Mouse (Mus musculus): ENCODE data around the gene Olfr656. TPM values are rescaled to one million over a fixed set of nuclear protein-coding genes. Genes with fewer than 3 reads are reported as not detected.

Olfr656 gene
- polyA plus RNA-seq (2016; fragmentation: Nextera tagmentation; extraction: Ambion mirVana), result not detected in 2 replicates

DNA sequence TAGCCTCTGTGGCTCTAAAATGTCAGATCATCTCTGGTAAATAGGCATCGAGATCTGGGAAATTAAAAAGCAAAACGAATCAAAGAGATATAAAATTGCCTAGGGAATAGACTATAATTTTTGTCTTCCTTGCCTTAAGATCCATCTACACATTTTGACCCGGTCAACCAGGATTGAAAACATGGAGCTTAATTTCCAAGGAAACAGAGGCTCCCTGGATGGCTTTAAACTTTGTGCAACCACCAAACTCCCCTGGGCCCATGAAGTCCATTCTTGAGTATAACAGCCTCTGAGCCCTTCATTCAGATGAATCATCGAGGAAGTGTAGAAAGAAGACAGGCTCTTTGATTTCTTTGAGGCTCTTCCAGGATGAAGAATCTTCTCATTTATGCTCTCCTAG, at the start of gene Olfr656:
Olfr656 (plus strand) TSS at position 301 of the 400 bp plus-strand sequence.
- no peak within 1 kb of the TSS for H3K27ac ChIP-seq
- no peak for ATAC-seq (ENCODE audit: low FRiP score, low read depth)
- H3K4me3 ChIP-seq, result no peak within 1 kb of the TSS
- no peaks in the 10 kb centered on the region for H3K36me3 ChIP-seq
- WGBS, result 87% methylated on average over 4 of the region's 4 CpGs
- no peaks in the 10 kb centered on the region for H3K4me1 ChIP-seq
- no peak within 1 kb of the TSS for H3K9ac ChIP-seq
- no peaks in the 10 kb centered on the region for H3K9me3 ChIP-seq
- H3K4me2 ChIP-seq (replicated peaks), result no peak within 1 kb of the TSS
- H3K27me3 ChIP-seq (replicated peaks), result no peaks in the 10 kb centered on the region

DNA sequence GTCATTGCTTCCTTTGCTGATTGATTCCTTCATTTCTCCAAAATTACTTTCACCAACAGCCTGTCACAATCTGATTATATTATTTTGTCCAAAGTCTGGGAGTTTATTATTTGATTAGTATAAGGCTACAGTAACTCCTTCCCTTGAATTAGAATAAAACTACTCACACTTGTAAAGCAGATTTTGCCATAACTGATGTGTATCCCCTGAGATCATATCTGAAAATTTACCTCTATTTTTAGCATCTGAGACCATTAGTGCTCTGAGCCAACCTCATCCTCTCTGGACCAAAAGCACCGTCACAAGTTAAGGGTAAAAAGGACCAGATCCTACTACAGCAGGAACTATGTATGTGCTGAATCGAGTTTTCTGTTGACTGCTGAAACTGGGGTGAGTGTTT, 36.7 kb upstream of the Olfr656 start, which contains the start of gene Olfr653:
Olfr653 (plus strand) TSS at position 301 of the 400 bp plus-strand sequence.
- no peaks in the 10 kb centered on the region for H3K27me3 ChIP-seq (replicated peaks)

DNA sequence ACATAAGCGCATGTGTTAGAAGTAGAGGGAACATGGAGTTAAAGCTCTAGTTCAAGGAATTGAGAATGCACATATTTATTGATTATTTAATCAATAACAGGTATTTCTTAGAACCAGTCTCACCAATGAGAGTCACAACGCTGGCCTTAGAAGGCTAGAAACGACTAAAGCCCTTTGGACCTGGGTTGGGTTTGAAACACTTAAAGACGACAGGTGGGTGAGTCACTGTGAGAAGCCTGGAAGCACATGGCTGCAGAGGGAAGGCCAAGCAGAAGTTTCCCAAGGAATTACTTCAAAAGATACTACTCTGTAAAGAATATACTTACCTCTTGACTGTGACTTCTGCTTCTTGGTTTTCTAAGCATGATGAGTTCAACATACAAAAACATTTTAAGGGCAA, 32.9 kb upstream of the Olfr656 start:
- Histone ChIP-seq H3K4me2 (replicated peaks) (no peak overlapping the region), H3K9me3 (no peaks in the 10 kb centered on the region), H3K4me1 (no peaks in the 10 kb centered on the region), H3K9ac (no peak overlapping the region), H3K27ac (no peak overlapping the region), H3K4me3 (no peak overlapping the region), H3K36me3 (no peaks in the 10 kb centered on the region), H3K27me3 (replicated peaks) (no peaks in the 10 kb centered on the region)
- no peak for ATAC-seq (ENCODE audit: low FRiP score, low read depth)
- 95% methylated on average over 4 of the region's 4 CpGs for WGBS

More for the DNA sequence above, 36.7 kb upstream of the Olfr656 start, which contains the start of gene Olfr653:
- Histone ChIP-seq H3K27ac (no peak within 1 kb of the TSS), H3K36me3 (no peaks in the 10 kb centered on the region), H3K4me2 (replicated peaks) (no peak within 1 kb of the TSS), H3K4me1 (no peaks in the 10 kb centered on the region), H3K9me3 (no peaks in the 10 kb centered on the region), H3K4me3 (no peak within 1 kb of the TSS), H3K9ac (no peak within 1 kb of the TSS)
- no peak for ATAC-seq (ENCODE audit: low FRiP score, low read depth)
- 79% methylated on average over 2 of the region's 2 CpGs for WGBS

DNA sequence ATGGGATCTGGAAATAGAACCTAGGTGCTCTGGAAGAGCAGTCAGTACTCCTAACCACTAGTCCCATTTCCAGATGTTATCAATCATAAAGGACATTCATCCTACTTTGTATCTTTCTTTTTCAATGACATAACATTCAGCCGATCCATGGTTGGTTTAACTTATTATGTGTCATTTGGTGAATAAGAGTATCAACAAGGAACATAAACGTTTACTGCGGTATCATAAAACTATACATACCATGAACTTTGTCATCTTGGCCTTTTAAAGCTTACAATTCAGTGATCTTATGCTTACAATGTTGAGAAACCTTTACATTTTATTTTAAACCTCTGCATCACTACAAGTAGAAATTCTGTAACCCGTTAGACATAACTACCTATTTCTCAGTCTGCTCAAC, 32.3 kb upstream of the Olfr656 start:
- Histone ChIP-seq H3K27me3 (replicated peaks) (no peaks in the 10 kb centered on the region), H3K9ac (no peak overlapping the region), H3K27ac (no peak overlapping the region), H3K4me3 (no peak overlapping the region), H3K4me1 (no peaks in the 10 kb centered on the region), H3K9me3 (no peaks in the 10 kb centered on the region), H3K4me2 (replicated peaks) (no peak overlapping the region), H3K36me3 (no peaks in the 10 kb centered on the region)
- 89% methylated on average over 4 of the region's 4 CpGs for WGBS
- no peak for ATAC-seq (ENCODE audit: low FRiP score, low read depth)

DNA sequence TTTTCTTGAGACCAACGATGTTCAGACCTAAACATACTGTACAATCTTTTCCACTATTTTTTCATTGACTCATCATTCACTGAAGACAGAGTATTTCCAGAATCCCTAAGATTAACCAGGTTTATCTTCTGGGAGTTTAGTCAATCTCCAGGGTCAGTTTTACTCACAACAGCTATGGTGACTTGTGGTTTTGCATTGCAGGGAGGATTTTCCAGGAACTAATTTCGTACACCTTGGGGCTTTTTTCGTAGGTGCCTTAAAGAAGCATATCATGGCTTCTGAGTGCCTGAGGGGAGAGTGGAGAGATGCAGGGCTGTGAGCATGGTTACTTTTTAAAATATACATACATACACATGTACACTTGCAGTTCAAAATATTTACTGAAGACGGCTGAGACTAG, 27.0 kb upstream of the Olfr656 start, which contains the start of gene Olfr654:
Olfr654 (plus strand) TSS at position 301 of the 400 bp plus-strand sequence.
- Histone ChIP-seq H3K4me3 (no peak within 1 kb of the TSS), H3K27ac (no peak within 1 kb of the TSS), H3K36me3 (no peaks in the 10 kb centered on the region), H3K9me3 (no peaks in the 10 kb centered on the region), H3K27me3 (replicated peaks) (no peaks in the 10 kb centered on the region), H3K4me1 (no peaks in the 10 kb centered on the region), H3K4me2 (replicated peaks) (no peak within 1 kb of the TSS), H3K9ac (no peak within 1 kb of the TSS)
- 92% methylated on average over 4 of the region's 4 CpGs for WGBS
- no peak for ATAC-seq (ENCODE audit: low FRiP score, low read depth)

DNA sequence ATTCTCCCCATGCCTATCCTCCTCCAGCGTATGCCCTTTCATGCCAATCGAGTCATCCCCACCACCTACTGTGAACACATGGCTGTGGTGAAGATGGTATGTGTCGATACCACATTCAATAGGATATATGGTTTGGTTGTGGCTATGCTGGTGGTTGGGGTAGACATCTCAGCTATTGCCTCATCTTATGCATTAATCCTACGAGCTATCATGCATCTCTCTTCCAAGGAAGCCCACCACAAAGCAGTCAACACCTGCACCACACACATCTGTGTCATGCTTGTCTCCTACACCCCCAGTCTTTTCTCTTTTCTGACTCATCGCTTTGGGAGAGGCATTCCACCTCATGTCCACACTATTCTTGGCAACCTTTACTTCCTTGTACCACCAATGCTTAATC, 25.5 kb upstream of the Olfr656 start:
- Histone ChIP-seq H3K4me1 (no peaks in the 10 kb centered on the region), H3K36me3 (no peaks in the 10 kb centered on the region), H3K4me3 (no peak overlapping the region), H3K27ac (no peak overlapping the region), H3K4me2 (replicated peaks) (no peak overlapping the region), H3K27me3 (replicated peaks) (no peaks in the 10 kb centered on the region), H3K9me3 (no peaks in the 10 kb centered on the region), H3K9ac (no peak overlapping the region)
- 85% methylated on average over 5 of the region's 5 CpGs for WGBS
- ATAC-seq (ENCODE audit: low FRiP score, low read depth), result no peak

DNA sequence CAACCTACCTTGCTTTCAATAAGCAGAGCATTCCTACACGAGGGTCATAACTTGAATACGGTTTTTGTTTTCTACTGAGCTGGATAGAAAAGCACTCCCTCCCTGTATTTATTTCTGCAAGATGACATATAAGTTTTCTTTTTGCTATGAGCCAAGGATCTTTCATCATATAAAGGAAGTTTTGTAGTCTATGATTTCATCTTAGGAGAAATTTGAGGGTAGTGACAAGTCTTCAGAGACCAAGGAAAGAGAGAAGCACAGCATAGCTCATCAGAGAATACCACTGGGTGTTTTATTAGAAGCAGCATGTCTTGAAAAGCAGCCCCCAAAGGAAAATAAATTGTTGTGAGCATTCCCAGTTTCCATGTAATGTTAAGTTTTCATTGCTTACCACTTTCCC, 12.1 kb upstream of the Olfr656 start, which contains the start of gene Olfr655:
Olfr655 (minus strand) TSS at position 101 of the 400 bp plus-strand sequence.
- H3K27me3 ChIP-seq (replicated peaks), result no peaks in the 10 kb centered on the region
- H3K27ac ChIP-seq, result no peak within 1 kb of the TSS
- no peak within 1 kb of the TSS for H3K4me3 ChIP-seq
- no peak within 1 kb of the TSS for H3K9ac ChIP-seq
- H3K9me3 ChIP-seq, result no peaks in the 10 kb centered on the region
- no peaks in the 10 kb centered on the region for H3K36me3 ChIP-seq
- no peak within 1 kb of the TSS for H3K4me2 ChIP-seq (replicated peaks)
- H3K4me1 ChIP-seq, result no peaks in the 10 kb centered on the region
- ATAC-seq (ENCODE audit: low FRiP score, low read depth), result no peak
- 94% methylated on average over 2 of the region's 2 CpGs for WGBS

DNA sequence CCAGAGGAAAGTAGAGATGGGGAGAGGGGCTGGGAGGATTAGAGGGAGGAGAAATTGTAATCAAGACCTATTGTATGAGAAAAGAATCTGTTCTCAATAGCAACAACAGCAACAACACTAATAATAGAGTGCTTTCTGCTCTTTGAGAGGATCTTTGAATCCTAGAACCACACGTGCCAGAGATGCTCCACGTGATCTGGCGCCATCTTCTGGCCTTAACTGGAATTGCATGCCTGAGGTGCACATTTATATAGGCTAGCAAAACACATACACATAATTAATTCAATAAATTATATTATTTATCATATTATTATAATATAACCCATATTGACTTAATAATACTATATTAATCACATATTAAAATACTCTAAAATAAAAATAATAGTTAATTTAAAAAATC, 10.6 kb upstream of the Olfr656 start:
- no peaks in the 10 kb centered on the region for H3K36me3 ChIP-seq
- H3K27me3 ChIP-seq (replicated peaks), result no peaks in the 10 kb centered on the region
- no peaks in the 10 kb centered on the region for H3K9me3 ChIP-seq
- no peaks in the 10 kb centered on the region for H3K4me1 ChIP-seq
- 3% methylated on average over 3 of the region's 3 CpGs for WGBS
- no peak for ATAC-seq (ENCODE audit: low FRiP score, low read depth)
- H3K9ac ChIP-seq, result no peak overlapping the region
- H3K4me2 ChIP-seq (replicated peaks), result no peak overlapping the region
- H3K4me3 ChIP-seq, result no peak overlapping the region
- no peak overlapping the region for H3K27ac ChIP-seq

DNA sequence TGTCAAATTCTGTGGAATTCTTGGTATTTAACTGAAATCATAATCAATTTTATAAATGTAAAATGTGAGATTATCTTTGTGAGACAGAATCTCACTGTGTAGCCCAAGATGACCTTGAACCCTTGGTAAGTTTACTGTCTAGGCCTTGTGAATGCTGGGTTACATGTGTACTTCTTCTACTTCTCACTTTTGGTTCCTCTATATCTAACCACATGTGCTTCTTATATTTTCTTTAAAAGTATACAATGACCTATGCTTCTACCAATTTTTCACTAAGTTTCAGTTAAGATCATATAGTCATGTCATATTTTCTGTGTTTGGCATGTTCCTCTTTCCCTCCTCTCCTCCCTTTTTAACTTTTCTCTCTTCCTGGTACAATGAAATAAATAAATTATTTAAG, 9.0 kb upstream of the Olfr656 start:
- Histone ChIP-seq H3K4me2 (replicated peaks) (no peak overlapping the region), H3K27ac (no peak overlapping the region), H3K4me3 (no peak overlapping the region), H3K4me1 (no peaks in the 10 kb centered on the region), H3K36me3 (no peaks in the 10 kb centered on the region), H3K27me3 (replicated peaks) (no peaks in the 10 kb centered on the region), H3K9ac (no peak overlapping the region), H3K9me3 (no peaks in the 10 kb centered on the region)
- no peak for ATAC-seq (ENCODE audit: low FRiP score, low read depth)

DNA sequence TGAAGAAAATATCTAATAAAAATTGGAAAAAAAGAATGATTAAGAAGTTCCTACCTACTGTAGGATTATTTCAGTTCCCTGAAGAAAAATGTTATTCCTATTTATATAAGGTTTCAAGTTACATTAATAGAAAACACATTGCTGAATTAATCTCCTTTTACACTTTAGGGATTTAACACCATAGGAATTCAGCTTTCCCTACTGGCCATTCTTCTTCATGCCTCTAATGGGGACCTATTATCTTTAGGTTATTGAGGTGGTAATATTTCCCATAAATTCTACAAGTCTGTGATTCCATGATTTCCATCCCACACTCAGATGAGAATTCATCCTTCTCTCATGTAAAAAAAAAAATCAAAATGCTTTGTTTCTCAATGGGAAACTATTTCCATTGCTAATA, 10.7 kb downstream of the Olfr656 start, which contains the start of gene Olfr657:
Olfr657 (plus strand) TSS at position 301 of the 400 bp plus-strand sequence.
- Histone ChIP-seq H3K4me3 (no peak within 1 kb of the TSS), H3K36me3 (no peaks in the 10 kb centered on the region), H3K27ac (no peak within 1 kb of the TSS), H3K4me1 (no peaks in the 10 kb centered on the region), H3K27me3 (replicated peaks) (no peaks in the 10 kb centered on the region), H3K9me3 (no peaks in the 10 kb centered on the region), H3K9ac (no peak within 1 kb of the TSS), H3K4me2 (replicated peaks) (no peak within 1 kb of the TSS)
- no peak for ATAC-seq (ENCODE audit: low FRiP score, low read depth)

DNA sequence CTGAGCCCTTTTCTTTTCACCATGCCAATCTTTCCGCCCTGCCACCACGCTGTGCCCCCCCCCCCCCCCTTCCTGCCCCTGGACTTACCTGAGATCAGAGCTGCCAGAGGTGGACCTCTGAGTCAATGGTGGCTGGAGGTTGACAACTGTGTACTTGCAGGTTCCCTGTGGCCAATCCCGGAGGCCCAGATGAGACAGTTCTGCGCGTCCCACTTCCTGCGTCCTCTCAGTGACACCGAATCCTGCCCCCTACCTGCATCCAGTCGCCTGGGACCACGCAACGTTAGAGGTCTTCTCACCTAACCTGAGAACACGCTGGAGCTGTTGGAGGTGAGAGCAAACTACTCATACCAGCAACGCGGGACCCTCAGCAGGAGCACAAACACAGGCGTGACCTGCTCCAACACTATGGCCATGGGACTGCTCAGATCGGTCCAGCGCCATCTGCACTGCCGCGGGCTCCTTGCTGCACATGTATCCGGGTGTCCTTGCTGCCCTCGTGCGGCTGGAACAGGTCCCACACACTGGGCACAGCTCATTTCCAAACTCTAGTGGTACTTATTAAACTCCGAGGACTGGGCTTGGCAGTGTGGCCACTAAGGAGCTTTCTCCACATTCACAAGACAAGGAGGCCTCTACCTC, 33.2 kb downstream of the Olfr656 start, which contains the start of gene Olfr658:
Olfr658 (minus strand) TSS at position 465 of the 642 bp plus-strand sequence.
- Histone ChIP-seq H3K4me2 (replicated peaks) (peak within 1 kb of the TSS; percentile 56), H3K27me3 (replicated peaks) (no peaks in the 10 kb centered on the region), H3K9ac (no peak within 1 kb of the TSS), H3K36me3 (no peaks in the 10 kb centered on the region), H3K9me3 (no peaks in the 10 kb centered on the region), H3K4me3 (peak within 1 kb of the TSS; percentile 19; the same call in 1 of the 2 replicates), H3K27ac (no peak within 1 kb of the TSS), H3K4me1 (no peaks in the 10 kb centered on the region)
- ATAC-seq (ENCODE audit: low FRiP score, low read depth), result peak; percentile 95
- WGBS, result 32% methylated on average over 22 of the region's 22 CpGs

DNA sequence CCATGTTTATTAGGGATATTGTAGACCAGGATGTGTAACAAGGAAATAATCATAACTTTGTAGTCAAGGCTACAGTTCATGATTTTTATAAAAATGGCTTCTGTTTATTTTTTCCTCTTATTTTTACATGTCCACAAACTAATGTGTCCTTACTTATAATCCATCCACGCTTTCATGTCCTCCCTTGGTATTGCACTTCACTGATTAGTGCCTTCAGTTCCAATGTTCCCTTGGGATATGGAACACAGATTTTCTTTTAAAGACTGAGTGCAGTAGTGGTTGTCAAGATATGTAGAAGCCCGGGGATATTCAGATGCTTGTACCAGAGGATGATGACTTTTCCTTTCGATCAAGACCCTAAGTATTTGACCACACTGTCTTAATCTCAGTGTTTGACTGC, 52.7 kb downstream of the Olfr656 start, which contains the start of gene Olfr659:
Olfr659 (plus strand) TSS at position 301 of the 400 bp plus-strand sequence.
- Histone ChIP-seq H3K9ac (no peak within 1 kb of the TSS), H3K36me3 (no peaks in the 10 kb centered on the region), H3K4me2 (replicated peaks) (no peak within 1 kb of the TSS), H3K4me1 (no peaks in the 10 kb centered on the region), H3K27ac (no peak within 1 kb of the TSS), H3K27me3 (replicated peaks) (no peaks in the 10 kb centered on the region), H3K9me3 (no peaks in the 10 kb centered on the region), H3K4me3 (no peak within 1 kb of the TSS)
- WGBS, result 89% methylated on average over 3 of the region's 3 CpGs
- no peak for ATAC-seq (ENCODE audit: low FRiP score, low read depth)

Measured in neural tube, embryonic 12.5 days (tissue).